Mouse (Mus musculus): ENCODE results near the gene Hdac7.

Gene Hdac7

DNA sequence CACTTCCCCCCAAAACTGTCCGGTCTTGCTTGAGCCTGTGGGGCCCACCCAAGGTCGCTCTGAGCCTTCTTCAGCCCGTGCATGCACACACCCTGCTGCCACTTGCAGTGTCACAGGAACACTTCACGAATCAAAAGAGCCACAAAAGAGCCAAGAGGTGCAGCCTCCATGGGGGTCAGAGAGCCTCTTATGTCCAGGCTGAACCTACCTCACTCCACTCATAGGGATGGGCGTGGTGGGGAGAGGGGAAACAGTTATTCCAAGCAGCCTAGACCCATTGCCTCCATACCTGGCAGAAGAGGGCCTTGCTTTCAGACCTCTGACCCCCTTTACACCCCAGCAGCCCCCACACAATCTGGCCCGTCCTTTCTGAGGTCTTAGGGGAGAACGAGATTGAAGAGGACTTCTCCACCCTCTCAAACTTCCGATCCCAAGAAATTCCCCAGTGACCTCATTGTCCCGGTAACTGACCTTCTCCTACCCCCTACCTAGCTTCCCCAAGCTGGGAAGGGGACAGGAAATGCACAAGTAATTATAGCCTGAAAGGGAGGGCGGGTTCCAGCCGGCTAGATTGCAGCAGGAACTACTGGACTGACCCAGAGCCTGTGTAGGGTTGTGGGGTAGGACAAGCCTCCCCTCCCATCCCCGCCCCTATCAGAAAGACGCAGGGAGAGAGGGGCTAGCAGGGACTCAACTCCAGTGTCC, 79.1 kb downstream of the Hdac7 start:
- H3K27me3 ChIP-seq (ENCODE audit: insufficient read depth, low read length) = peaks cover 42% of the 10 kb centered on the region
- peaks cover 4% of the 10 kb centered on the region for H3K36me3 ChIP-seq (ENCODE audit: insufficient read depth, low read length)
- H3K9me3 ChIP-seq (ENCODE audit: low read length) = peaks cover 12% of the 10 kb centered on the region
- TF ChIP-seq POU5F1 (IDR thresholded peaks at IDR 0.05; ENCODE audit: borderline replicate concordance, low read length) = no peak
- no peak for TF ChIP-seq NANOG (IDR thresholded peaks at IDR 0.05; ENCODE audit: borderline replicate concordance, low read length)
- TF ChIP-seq CTCF (conservative IDR thresholded peaks at IDR 0.05; ENCODE audit: low read length) = no peak
- H3K4me3 ChIP-seq (replicated peaks; ENCODE audit: low read length) = peak overlapping the region; percentile 8
- H3K4me1 ChIP-seq (replicated peaks; ENCODE audit: low read depth, low read length) = peaks cover 70% of the 10 kb centered on the region

DNA sequence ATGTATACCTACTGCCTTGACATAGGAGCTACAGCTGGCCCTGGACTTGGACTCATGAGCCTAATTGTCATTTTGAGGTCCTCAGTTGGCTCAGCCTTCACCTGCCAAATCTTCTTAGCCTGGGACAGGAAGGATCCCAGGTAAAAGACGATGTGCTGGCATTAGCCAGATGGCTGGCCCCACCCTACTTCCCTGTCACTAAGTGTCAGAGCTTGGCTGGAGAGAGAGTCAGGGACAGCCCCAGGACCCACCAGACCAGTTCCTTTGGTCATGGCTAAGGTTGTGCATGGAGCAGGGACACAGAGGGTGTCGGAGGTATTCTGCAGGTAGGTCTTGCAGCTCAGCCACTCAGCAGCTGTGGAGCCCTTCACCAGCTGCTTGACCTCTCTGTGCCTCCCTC, 79.8 kb downstream of the Hdac7 start:
- no peak for TF ChIP-seq CTCF (conservative IDR thresholded peaks at IDR 0.05; ENCODE audit: low read length)
- Histone ChIP-seq H3K4me1 (replicated peaks; ENCODE audit: low read depth, low read length) (peaks cover 69% of the 10 kb centered on the region), H3K4me3 (replicated peaks; ENCODE audit: low read length) (peak overlapping the region; percentile 8), H3K36me3 (ENCODE audit: insufficient read depth, low read length) (peaks cover 12% of the 10 kb centered on the region), H3K27me3 (ENCODE audit: insufficient read depth, low read length) (peaks cover 35% of the 10 kb centered on the region), H3K9me3 (ENCODE audit: low read length) (peaks cover 12% of the 10 kb centered on the region)

DNA sequence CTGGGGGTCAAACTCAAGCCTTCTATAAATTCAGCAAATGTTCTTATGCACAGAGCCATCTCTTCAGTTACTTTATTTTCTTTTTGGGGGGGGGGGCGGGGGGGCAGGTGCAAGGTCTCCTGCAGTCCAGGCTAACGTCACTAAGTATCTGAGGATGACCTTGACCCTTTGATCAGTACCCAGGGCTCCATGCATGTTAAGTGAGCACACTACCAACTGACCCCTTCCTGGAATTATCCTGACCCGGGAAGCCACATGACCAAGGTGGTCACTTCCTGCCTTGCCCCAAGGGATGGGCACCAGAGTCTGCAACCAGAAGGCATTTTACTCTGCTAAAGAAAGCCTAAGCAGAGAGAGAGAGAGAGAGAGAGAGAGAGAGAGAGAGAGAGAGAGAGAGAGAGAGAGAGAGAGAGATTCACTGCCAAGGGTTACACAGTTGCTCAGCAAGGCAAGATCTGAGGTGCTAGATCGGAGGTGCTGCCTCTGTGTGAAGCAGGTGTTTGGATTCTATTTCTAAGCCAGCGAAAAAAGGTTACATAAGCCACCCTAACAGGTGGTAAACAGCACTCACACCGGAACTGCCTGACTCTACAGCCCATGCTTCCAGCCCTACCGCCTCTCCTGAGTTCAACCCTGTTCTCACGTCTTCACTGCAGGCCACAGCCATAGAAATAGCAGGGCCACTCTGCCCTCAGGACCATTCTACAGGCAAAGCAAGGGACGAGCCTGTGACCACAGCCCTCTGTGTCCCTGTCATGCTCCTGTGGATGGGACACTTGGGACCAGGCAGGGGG, 80.8 kb downstream of the Hdac7 start:
- TF ChIP-seq CTCF (conservative IDR thresholded peaks at IDR 0.05; ENCODE audit: low read length) (no peak), NANOG (IDR thresholded peaks at IDR 0.05; ENCODE audit: borderline replicate concordance, low read length) (no peak), POU5F1 (IDR thresholded peaks at IDR 0.05; ENCODE audit: borderline replicate concordance, low read length) (no peak)
- no peak overlapping the region for H3K4me3 ChIP-seq (replicated peaks; ENCODE audit: low read length)
- peaks cover 22% of the 10 kb centered on the region for H3K36me3 ChIP-seq (ENCODE audit: insufficient read depth, low read length)

DNA sequence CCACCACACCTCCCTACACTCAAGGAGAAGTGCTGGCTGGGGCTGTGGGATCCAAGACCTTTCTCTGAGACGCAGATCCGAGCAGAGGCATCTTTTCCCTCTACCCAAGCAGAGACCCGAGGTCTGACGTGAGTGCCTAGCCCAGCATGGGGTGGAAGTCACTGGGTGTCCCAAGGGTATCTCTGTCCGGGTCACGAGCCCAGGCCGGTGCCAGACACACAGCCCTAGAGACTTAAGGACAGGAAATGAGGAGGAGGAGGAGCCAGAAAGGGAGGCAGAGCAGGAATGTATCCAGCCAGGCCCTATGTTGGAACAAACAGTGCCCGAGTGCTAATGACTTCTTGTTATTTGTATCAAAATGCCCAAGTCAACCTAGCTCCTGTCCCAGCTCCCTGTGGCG, 81.6 kb downstream of the Hdac7 start:
- peaks cover 12% of the 10 kb centered on the region for H3K9me3 ChIP-seq (ENCODE audit: low read length)
- H3K36me3 ChIP-seq (ENCODE audit: insufficient read depth, low read length) = peaks cover 30% of the 10 kb centered on the region
- H3K4me1 ChIP-seq (replicated peaks; ENCODE audit: low read depth, low read length) = peaks cover 54% of the 10 kb centered on the region
- no peak overlapping the region for H3K4me3 ChIP-seq (replicated peaks; ENCODE audit: low read length)
- peaks cover 20% of the 10 kb centered on the region for H3K27me3 ChIP-seq (ENCODE audit: insufficient read depth, low read length)
- no peak for TF ChIP-seq CTCF (conservative IDR thresholded peaks at IDR 0.05; ENCODE audit: low read length)
- TF ChIP-seq POU5F1 (IDR thresholded peaks at IDR 0.05; ENCODE audit: borderline replicate concordance, low read length) = no peak
- TF ChIP-seq NANOG (IDR thresholded peaks at IDR 0.05; ENCODE audit: borderline replicate concordance, low read length) = no peak

More for the DNA sequence above, 80.8 kb downstream of the Hdac7 start:
- H3K27me3 ChIP-seq (ENCODE audit: insufficient read depth, low read length) = peaks cover 25% of the 10 kb centered on the region
- peaks cover 12% of the 10 kb centered on the region for H3K9me3 ChIP-seq (ENCODE audit: low read length)
- H3K4me1 ChIP-seq (replicated peaks; ENCODE audit: low read depth, low read length) = peaks cover 60% of the 10 kb centered on the region

DNA sequence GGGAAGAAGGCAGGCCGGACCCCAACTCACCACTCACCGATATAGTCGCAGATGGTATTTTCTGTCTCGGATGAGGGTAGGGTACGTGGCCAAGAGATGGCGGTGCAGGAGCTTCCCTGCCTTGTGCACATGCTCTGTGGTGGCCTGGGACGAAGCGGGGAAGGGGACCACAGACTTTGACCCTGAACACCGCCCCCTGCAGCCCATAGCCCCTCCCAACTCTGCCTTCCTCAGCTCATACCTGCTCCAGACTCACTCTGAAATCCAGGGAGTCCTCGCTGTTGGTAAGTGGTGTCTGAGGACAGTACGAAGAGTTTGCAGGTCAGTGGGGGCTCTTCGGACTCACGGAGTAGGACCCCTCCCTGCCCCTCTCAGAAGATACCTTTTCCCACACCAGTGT, 82.9 kb downstream of the Hdac7 start:
- TF ChIP-seq POU5F1 (IDR thresholded peaks at IDR 0.05; ENCODE audit: borderline replicate concordance, low read length) (no peak), CTCF (conservative IDR thresholded peaks at IDR 0.05; ENCODE audit: low read length) (no peak)
- Histone ChIP-seq H3K4me1 (replicated peaks; ENCODE audit: low read depth, low read length) (peaks cover 45% of the 10 kb centered on the region), H3K36me3 (ENCODE audit: insufficient read depth, low read length) (peaks cover 42% of the 10 kb centered on the region)

DNA sequence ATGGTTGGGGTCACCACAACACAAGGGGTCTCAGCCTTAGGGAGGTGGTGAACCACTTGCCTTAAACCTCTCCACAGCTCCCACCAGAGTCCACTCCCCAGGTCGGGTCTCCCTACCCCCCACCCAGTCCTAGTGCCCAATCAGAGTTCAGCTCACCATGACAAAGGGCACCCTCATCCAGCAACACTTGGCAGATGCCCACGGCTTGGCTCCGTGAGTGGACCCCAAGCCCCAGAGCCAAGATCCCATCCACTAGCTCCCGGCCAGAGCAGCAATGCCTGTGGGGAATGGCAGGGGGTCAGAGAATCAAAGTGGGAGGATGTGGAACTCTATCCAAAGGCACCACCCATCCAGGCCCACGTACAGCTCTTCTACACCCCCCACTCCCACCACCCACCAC, 83.3 kb downstream of the Hdac7 start:
- Histone ChIP-seq H3K36me3 (ENCODE audit: insufficient read depth, low read length) (peaks cover 45% of the 10 kb centered on the region), H3K4me1 (replicated peaks; ENCODE audit: low read depth, low read length) (peaks cover 45% of the 10 kb centered on the region), H3K27me3 (ENCODE audit: insufficient read depth, low read length) (peaks cover 3% of the 10 kb centered on the region; the same call in 1 of the 2 replicates), H3K4me3 (replicated peaks; ENCODE audit: low read length) (no peak overlapping the region), H3K9me3 (ENCODE audit: low read length) (peaks cover 12% of the 10 kb centered on the region)
- TF ChIP-seq NANOG (IDR thresholded peaks at IDR 0.05; ENCODE audit: borderline replicate concordance, low read length) = no peak
- no peak for TF ChIP-seq CTCF (conservative IDR thresholded peaks at IDR 0.05; ENCODE audit: low read length)
- no peak for TF ChIP-seq POU5F1 (IDR thresholded peaks at IDR 0.05; ENCODE audit: borderline replicate concordance, low read length)

More for the DNA sequence above, 82.9 kb downstream of the Hdac7 start:
- Histone ChIP-seq H3K9me3 (ENCODE audit: low read length) (peaks cover 12% of the 10 kb centered on the region), H3K27me3 (ENCODE audit: insufficient read depth, low read length) (peaks cover 8% of the 10 kb centered on the region), H3K4me3 (replicated peaks; ENCODE audit: low read length) (no peak overlapping the region)

DNA sequence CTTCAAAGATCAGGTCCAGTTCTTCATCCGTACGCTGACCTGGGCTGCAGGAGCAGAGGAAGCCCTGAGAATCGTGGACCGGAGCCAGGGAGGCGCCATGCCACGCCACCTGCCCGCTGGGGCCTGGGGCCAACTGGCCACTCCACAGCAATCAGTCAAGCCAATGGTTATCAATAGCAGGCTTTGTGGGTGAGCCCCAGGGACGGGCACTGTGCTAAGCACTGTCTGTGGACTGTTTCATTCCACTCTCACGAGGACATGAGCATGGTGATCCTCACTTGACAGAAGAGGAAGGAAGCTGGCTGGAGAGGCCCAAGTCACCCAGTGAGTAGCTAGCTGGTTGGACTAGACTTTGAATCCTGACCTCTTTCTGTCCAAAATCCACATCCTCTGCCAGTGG, 84.3 kb downstream of the Hdac7 start:
- no peak overlapping the region for H3K4me3 ChIP-seq (replicated peaks; ENCODE audit: low read length)
- peaks cover 12% of the 10 kb centered on the region for H3K9me3 ChIP-seq (ENCODE audit: low read length)
- 0 out of 2 replicates have a peak, but pooled peaks cover 3% of the 10 kb centered on the region for H3K27me3 ChIP-seq (ENCODE audit: insufficient read depth, low read length)
- peaks cover 45% of the 10 kb centered on the region for H3K4me1 ChIP-seq (replicated peaks; ENCODE audit: low read depth, low read length)
- peaks cover 45% of the 10 kb centered on the region for H3K36me3 ChIP-seq (ENCODE audit: insufficient read depth, low read length)
- no peak for TF ChIP-seq CTCF (conservative IDR thresholded peaks at IDR 0.05; ENCODE audit: low read length)
- no peak for TF ChIP-seq NANOG (IDR thresholded peaks at IDR 0.05; ENCODE audit: borderline replicate concordance, low read length)
- TF ChIP-seq POU5F1 (IDR thresholded peaks at IDR 0.05; ENCODE audit: borderline replicate concordance, low read length) = no peak

DNA sequence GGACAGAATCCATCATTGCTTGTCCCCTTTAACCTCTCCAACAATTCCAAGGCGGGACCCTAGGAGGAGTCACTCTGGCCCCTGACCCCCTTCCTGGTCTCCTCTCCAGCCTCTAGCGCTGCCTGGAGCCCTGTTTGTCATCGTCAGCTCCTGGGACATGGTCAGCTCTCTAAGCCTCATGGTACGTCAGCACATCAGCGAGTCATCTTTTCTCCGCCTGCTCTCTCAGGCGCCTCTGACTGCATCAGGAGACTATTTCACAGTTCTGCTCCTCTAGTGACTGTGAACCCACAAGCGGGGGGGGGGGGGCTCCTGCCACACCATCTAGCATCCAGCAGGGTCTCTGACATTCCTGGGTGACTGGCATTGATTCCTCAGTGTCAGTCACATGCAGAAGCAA, 88.9 kb downstream of the Hdac7 start:
- no peaks in the 10 kb centered on the region for H3K27me3 ChIP-seq (ENCODE audit: insufficient read depth, low read length)
- no peaks in the 10 kb centered on the region for H3K9me3 ChIP-seq (ENCODE audit: low read length)
- TF ChIP-seq CTCF (conservative IDR thresholded peaks at IDR 0.05; ENCODE audit: low read length) = no peak
- no peak for TF ChIP-seq POU5F1 (IDR thresholded peaks at IDR 0.05; ENCODE audit: borderline replicate concordance, low read length)
- no peak for TF ChIP-seq NANOG (IDR thresholded peaks at IDR 0.05; ENCODE audit: borderline replicate concordance, low read length)
- peaks cover 42% of the 10 kb centered on the region for H3K36me3 ChIP-seq (ENCODE audit: insufficient read depth, low read length)
- peaks cover 41% of the 10 kb centered on the region for H3K4me1 ChIP-seq (replicated peaks; ENCODE audit: low read depth, low read length)
- H3K4me3 ChIP-seq (replicated peaks; ENCODE audit: low read length) = peak overlapping the region; percentile 57

Measured in E14TG2a.4 (cell line).